Mouse (Mus musculus) liver, embryonic 16.5 days (tissue): ENCODE measurements at regions not wholly inside any gene's neighbourhood (a gene's known extent, or its start where the extent isn't known, plus 50 kb on each side); places are given as distances from the start of the nearest gene placed in this dataset.

Source experiments
- ATAC-seq: fragments of 200-750 bp; cut with Nextera tagmentation; 2 replicates; pipeline ENCODE4 v1.8.0; 2017; ENCODE audit warnings: low read depth, mild to moderate bottlenecking, moderate number of reproducible peaks, moderate library complexity
- H3K27ac ChIP-seq: fragments of 300-500 bp; sonication (generic); 2 replicates; pipeline ENCODE4 v1.5.1; 2014; ENCODE audit warnings: mild to moderate bottlenecking, low read length
- H3K27me3 ChIP-seq: fragments of 300-500 bp; sonication (generic); 2 replicates; pipeline ENCODE4 v1.6.1; 2014; ENCODE audit warnings: low read depth, low read length, mixed read lengths; ENCODE audit not compliant: control insufficient read depth, insufficient read depth
- H3K36me3 ChIP-seq: fragments of 300-500 bp; sonication (generic); 2 replicates; pipeline ENCODE4 v1.6.1; 2014; ENCODE audit warnings: mild to moderate bottlenecking; ENCODE audit not compliant: control insufficient read depth, insufficient read depth
- H3K4me1 ChIP-seq: fragments of 300-500 bp; sonication (generic); 2 replicates; pipeline ENCODE4 v1.6.1; 2014; ENCODE audit warnings: low read depth, low read length, mixed read lengths; ENCODE audit not compliant: control insufficient read depth
- H3K4me2 ChIP-seq: fragments of 300-500 bp; sonication (generic); 2 replicates; pipeline ENCODE4 v1.6.1; 2014; ENCODE audit warnings: low read depth, low read length, mixed read lengths
- H3K4me3 ChIP-seq: fragments of 300-500 bp; sonication (generic); 2 replicates; pipeline ENCODE4 v1.5.1; 2014; ENCODE audit warnings: low read depth, mild to moderate bottlenecking, low read length
- H3K9ac ChIP-seq: fragments of 300-500 bp; sonication (generic); 2 replicates; pipeline ENCODE4 v1.6.1; 2014; ENCODE audit warnings: low read depth, low read length
- H3K9me3 ChIP-seq: fragments of 300-500 bp; sonication (generic); replicated peaks from 2 replicates; pipeline ENCODE4 v1.6.1; 2016; ENCODE audit warnings: low read length; ENCODE audit not compliant: control insufficient read depth
- WGBS: fragments of 180-500 bp; shearing (Covaris S2); extraction: QIAGEN DNeasy Blood & Tissue Kit; methylation state at CpG from one replicate; pipeline ENCODE4 v1.1.7; 2014; ENCODE audit not compliant: insufficient replicate concordance; 5-methylcytosine and 5-hydroxymethylcytosine counted together

DNA sequence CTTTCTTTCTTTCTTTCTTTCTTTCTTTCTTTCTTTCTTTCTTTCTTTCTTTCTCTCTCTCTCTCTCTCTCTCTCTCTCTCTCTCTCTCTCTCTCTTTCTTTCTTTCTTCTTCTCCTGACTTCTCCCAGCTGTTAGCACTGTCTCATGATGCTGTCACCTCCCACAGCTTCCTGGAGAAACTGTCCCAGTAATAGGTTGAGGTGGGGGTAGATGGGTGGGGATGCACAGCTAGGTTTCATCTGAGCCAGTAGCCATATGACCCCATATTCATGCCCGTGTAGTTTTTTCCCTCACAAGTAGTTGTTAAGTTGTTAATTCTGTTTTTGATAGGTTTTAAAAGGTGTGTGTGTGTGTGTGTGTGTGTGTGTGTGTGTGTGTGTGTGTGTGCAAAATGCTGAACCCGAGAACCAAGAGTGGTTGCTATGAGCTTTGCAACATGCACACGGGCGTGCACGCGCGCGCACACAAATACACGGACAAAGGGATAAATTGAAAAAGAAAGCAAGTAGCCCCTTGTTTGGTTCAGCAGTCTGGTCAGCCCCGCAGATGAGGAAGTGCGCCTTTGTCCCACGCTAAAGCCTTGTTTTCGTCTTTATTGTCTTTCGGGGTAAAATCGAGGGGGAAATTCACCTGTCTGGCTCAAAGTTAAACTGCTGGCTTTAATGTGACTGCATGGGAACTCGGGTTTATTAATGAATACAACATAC, 224.4 kb downstream of the Ndfip2 start:
- Histone ChIP-seq H3K4me1 (no peaks in the 10 kb centered on the region), H3K36me3 (no peaks in the 10 kb centered on the region), H3K4me2 (peak overlapping the region; percentile 27), H3K27me3 (no peaks in the 10 kb centered on the region), H3K9me3 (no peaks in the 10 kb centered on the region), H3K4me3 (peak overlapping the region; percentile 43), H3K9ac (no peak overlapping the region), H3K27ac (no peak overlapping the region)
- no peak for ATAC-seq
- WGBS: 5% methylated on average over 16 of the region's 16 CpGs

DNA sequence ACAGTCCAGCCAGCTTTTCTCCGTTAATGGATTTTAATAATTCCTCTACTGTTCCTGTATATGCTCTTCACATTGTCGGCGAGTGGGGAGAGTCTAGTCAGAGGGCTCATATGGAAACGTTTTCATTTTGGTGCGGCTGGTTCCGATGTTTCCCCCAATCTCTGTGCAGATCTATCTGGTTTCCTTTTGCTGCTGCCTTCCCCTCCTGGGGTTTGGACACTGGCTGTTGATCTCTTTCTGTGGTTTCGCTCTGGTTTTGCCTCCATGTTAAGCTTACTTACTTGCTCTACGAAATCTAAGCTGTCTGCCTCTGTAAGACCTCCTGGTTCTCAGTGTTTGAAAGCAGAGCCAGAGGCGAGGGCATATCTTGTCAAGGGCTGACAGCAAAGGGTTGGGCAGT, 221.7 kb downstream of the Ndfip2 start:
- Histone ChIP-seq H3K27ac (no peak overlapping the region), H3K4me1 (no peaks in the 10 kb centered on the region), H3K4me3 (no peak overlapping the region), H3K9me3 (no peaks in the 10 kb centered on the region), H3K27me3 (no peaks in the 10 kb centered on the region), H3K9ac (no peak overlapping the region), H3K4me2 (no peak overlapping the region), H3K36me3 (no peaks in the 10 kb centered on the region)
- 21% methylated on average over 9 of the region's 9 CpGs for WGBS
- no peak for ATAC-seq

- Histone ChIP-seq H3K4me2 (no peak overlapping the region), H3K9me3 (no peaks in the 10 kb centered on the region), H3K9ac (no peak overlapping the region), H3K27me3 (no peaks in the 10 kb centered on the region), H3K36me3 (no peaks in the 10 kb centered on the region), H3K27ac (no peak overlapping the region), H3K4me1 (no peaks in the 10 kb centered on the region), H3K4me3 (no peak overlapping the region)
- ATAC-seq: no peak
Measured at GRCm38 (mm10) chr14:105474991-105475553, 216.7 kb downstream of the Ndfip2 start.

- H3K27ac ChIP-seq: no peak overlapping the region
- no peak overlapping the region for H3K4me2 ChIP-seq
- no peak for ATAC-seq
- H3K9me3 ChIP-seq: no peaks in the 10 kb centered on the region
- H3K9ac ChIP-seq: no peak overlapping the region
- H3K27me3 ChIP-seq: no peaks in the 10 kb centered on the region
- 31% methylated on average over 3 of the region's 3 CpGs for WGBS
- no peaks in the 10 kb centered on the region for H3K4me1 ChIP-seq
- H3K4me3 ChIP-seq: no peak overlapping the region
- no peaks in the 10 kb centered on the region for H3K36me3 ChIP-seq
Measured at GRCm38 (mm10) chr14:105448919-105449458, 190.6 kb downstream of the Ndfip2 start.

DNA sequence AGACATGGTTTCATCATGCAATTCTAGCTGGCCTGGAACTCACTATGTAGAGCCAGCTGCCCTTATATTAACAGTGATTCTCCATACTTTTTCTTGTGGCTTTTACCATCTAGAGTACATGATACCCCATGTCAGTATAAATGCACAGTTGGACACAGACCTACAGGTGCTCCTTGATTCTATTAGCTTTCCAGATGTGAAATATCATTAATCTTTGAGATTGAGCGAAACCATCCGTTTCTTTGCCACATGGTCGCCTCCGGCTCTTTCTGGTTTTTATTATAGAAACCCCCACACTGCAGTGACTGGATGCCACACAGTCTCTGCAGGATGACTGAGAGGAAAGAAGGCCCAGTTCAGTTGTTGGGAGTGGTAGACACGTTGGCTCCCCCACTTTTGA, 188.7 kb downstream of the Ndfip2 start:
- Histone ChIP-seq H3K9ac (no peak overlapping the region), H3K4me3 (no peak overlapping the region), H3K27me3 (no peaks in the 10 kb centered on the region), H3K27ac (no peak overlapping the region), H3K36me3 (no peaks in the 10 kb centered on the region), H3K9me3 (no peaks in the 10 kb centered on the region), H3K4me2 (no peak overlapping the region), H3K4me1 (no peaks in the 10 kb centered on the region)
- WGBS: 72% methylated on average over 5 of the region's 5 CpGs
- ATAC-seq: no peak

GRCm38 (mm10) chr14:105435343-105435742, 177.0 kb downstream of the Ndfip2 start:
- H3K9ac ChIP-seq: no peak overlapping the region
- H3K4me1 ChIP-seq: no peaks in the 10 kb centered on the region
- H3K4me3 ChIP-seq: no peak overlapping the region
- H3K36me3 ChIP-seq: no peaks in the 10 kb centered on the region
- no peaks in the 10 kb centered on the region for H3K27me3 ChIP-seq
- no peak overlapping the region for H3K27ac ChIP-seq
- 18% methylated on average over 6 of the region's 6 CpGs for WGBS
- H3K4me2 ChIP-seq: no peak overlapping the region
- H3K9me3 ChIP-seq: no peaks in the 10 kb centered on the region
- ATAC-seq: no peak

- Histone ChIP-seq H3K9ac (no peak overlapping the region), H3K9me3 (no peaks in the 10 kb centered on the region), H3K27ac (no peak overlapping the region), H3K27me3 (no peaks in the 10 kb centered on the region), H3K4me1 (no peaks in the 10 kb centered on the region), H3K4me2 (no peak overlapping the region), H3K36me3 (no peaks in the 10 kb centered on the region), H3K4me3 (no peak overlapping the region)
- ATAC-seq: no peak
- WGBS: 16% methylated on average over 2 of the region's 2 CpGs
Measured at GRCm38 (mm10) chr14:105433456-105433855, 175.1 kb downstream of the Ndfip2 start.

DNA sequence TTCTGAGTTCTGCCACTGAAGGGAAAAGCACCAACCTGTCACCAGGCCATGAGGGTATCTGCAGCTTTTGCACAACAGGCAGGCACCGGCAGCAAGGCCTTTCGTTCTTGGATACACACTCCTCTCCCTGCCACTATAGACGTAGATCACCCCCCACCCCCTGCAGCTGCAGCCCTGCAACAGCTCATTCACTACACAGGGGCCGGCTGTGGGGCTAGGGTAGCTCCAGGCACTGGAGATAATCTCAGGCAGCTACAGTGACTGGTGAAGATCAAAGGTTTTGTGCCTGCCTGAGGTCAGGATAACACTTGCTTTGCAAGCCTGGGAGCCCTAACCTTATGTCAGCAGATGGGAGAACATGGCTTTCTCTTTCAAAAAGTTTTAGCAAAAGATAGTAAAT, 174.3 kb downstream of the Ndfip2 start:
- Histone ChIP-seq H3K4me1 (no peaks in the 10 kb centered on the region), H3K27ac (no peak overlapping the region), H3K9ac (no peak overlapping the region), H3K4me3 (no peak overlapping the region), H3K36me3 (no peaks in the 10 kb centered on the region), H3K9me3 (no peaks in the 10 kb centered on the region), H3K27me3 (no peaks in the 10 kb centered on the region), H3K4me2 (no peak overlapping the region)
- 18% methylated on average over 4 of the region's 4 CpGs for WGBS
- no peak for ATAC-seq

- no peak overlapping the region for H3K27ac ChIP-seq
- H3K9me3 ChIP-seq: no peaks in the 10 kb centered on the region
- no peaks in the 10 kb centered on the region for H3K27me3 ChIP-seq
- WGBS: 57% methylated on average over 4 of the region's 4 CpGs
- H3K9ac ChIP-seq: no peak overlapping the region
- H3K4me3 ChIP-seq: no peak overlapping the region
- no peaks in the 10 kb centered on the region for H3K4me1 ChIP-seq
- no peak overlapping the region for H3K4me2 ChIP-seq
- no peak for ATAC-seq
- H3K36me3 ChIP-seq: no peaks in the 10 kb centered on the region
Measured at GRCm38 (mm10) chr14:105431584-105431983, 173.2 kb downstream of the Ndfip2 start.
